Mouse (Mus musculus): ENCODE data around the gene Wdtc1.

DNA sequence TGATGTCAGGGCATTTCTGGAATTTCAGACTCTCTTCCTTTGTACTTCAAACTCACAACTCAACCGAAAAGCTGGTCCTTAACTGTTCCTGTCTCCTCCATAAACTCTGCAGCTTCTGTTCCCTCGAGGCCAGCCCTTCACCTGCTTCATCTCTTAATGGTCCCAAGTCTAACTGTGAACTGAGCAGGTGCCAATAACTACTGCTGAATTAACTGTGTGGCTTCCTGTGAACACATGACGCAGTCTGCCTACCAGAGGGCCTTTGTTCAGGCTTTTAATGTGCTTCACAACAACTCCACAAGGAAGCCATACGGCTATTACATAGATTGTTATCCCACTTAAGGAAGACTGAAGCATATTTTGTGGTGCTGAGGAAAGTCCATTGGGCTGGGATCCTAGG is 23.0 kb downstream of the Wdtc1 start:
- no peak for TF ChIP-seq CTCF (IDR thresholded peaks at IDR 0.05; ENCODE audit: borderline replicate concordance, insufficient read depth, low read length)
- TF ChIP-seq POLR2A (IDR thresholded peaks at IDR 0.05; ENCODE audit: low read depth, low read length) = no peak
